Mouse (Mus musculus) c-Kit-positive CD71-positive TER-119-positive erythroid progenitor cells, embryonic 14.5 days (primary cell): ENCODE results near the gene Gpr137b.
"Not testable (repeated sequence)": the region's sequence is repeated elsewhere in the genome, so short reads cannot be mapped to it uniquely, and the experiment has no call there.

ENCODE experiments used
- DNase-seq: peaks from one replicate; pipeline ENCODE4 v3.0.0-alpha.2; 2013; ENCODE audit warnings: low spot score

The Gpr137b gene

GRCm38 (mm10) chr13:13393228-13394095 is at the start of gene Gpr137b:
Gpr137b (minus strand) TSS chr13:13394014.
- not testable (repeated sequence) for DNase-seq

GRCm38 (mm10) chr13:13438112-13438953 is 44.5 kb upstream of the Gpr137b start:
- peak; percentile 3 for DNase-seq

GRCm38 (mm10) chr13:13437460-13438015 is 43.7 kb upstream of the Gpr137b start, which contains the start of gene Nid1:
Nid1 (plus strand) TSS chr13:13437551.
- not testable (repeated sequence) for DNase-seq

- not testable (repeated sequence) for DNase-seq
These were observed 42.3 kb upstream of the Gpr137b start for GRCm38 (mm10) chr13:13436161-13436560.

- not testable (repeated sequence) for DNase-seq
These were observed 29.5 kb upstream of the Gpr137b start for GRCm38 (mm10) chr13:13423301-13423700.

- not testable (repeated sequence) for DNase-seq
These were observed 25.0 kb upstream of the Gpr137b start for GRCm38 (mm10) chr13:13418859-13419258.

GRCm38 (mm10) chr13:13416007-13416337 is 22.2 kb upstream of the Gpr137b start:
- DNase-seq: not testable (repeated sequence)

- DNase-seq: peak; percentile 4
These were observed 21.5 kb upstream of the Gpr137b start for GRCm38 (mm10) chr13:13415120-13416006.

- no peak for DNase-seq
These were observed 20.4 kb upstream of the Gpr137b start for GRCm38 (mm10) chr13:13414206-13414605.

- DNase-seq: not testable (repeated sequence)
These were observed 11.7 kb upstream of the Gpr137b start for GRCm38 (mm10) chr13:13405511-13405910.

- DNase-seq: not testable (repeated sequence)
These were observed 10.8 kb upstream of the Gpr137b start for GRCm38 (mm10) chr13:13404517-13405155.

- not testable (repeated sequence) for DNase-seq
These were observed 10.0 kb upstream of the Gpr137b start for GRCm38 (mm10) chr13:13403839-13404238.

- DNase-seq: not testable (repeated sequence)
These were observed 9.6 kb upstream of the Gpr137b start for GRCm38 (mm10) chr13:13403366-13403765.

GRCm38 (mm10) chr13:13402818-13403217 is 9.0 kb upstream of the Gpr137b start:
- not testable (repeated sequence) for DNase-seq

GRCm38 (mm10) chr13:13400851-13401250 is 7.0 kb upstream of the Gpr137b start:
- DNase-seq: not testable (repeated sequence)

- not testable (repeated sequence) for DNase-seq
These were observed 232 bp upstream of the Gpr137b start for GRCm38 (mm10) chr13:13394096-13394395.

GRCm38 (mm10) chr13:13378168-13378859 is 15.5 kb downstream of the Gpr137b start:
- not testable (repeated sequence) for DNase-seq

GRCm38 (mm10) chr13:13377180-13377579 is 16.6 kb downstream of the Gpr137b start:
- no peak for DNase-seq

GRCm38 (mm10) chr13:13373965-13374364 is 19.8 kb downstream of the Gpr137b start:
- not testable (repeated sequence) for DNase-seq

- DNase-seq: not testable (repeated sequence)
These were observed 22.4 kb downstream of the Gpr137b start for GRCm38 (mm10) chr13:13371436-13371835.
